Mouse (Mus musculus) cerebellum, postnatal 25 days (tissue): ENCODE data around the gene Krt87.

ENCODE experiments used
- DNase-seq, 2 experiments: peaks; one replicate each; pipeline ENCODE4 v3.0.0; 2021; ENCODE audit warnings: mixed read lengths in 2 of 2

The Krt87 gene

DNA sequence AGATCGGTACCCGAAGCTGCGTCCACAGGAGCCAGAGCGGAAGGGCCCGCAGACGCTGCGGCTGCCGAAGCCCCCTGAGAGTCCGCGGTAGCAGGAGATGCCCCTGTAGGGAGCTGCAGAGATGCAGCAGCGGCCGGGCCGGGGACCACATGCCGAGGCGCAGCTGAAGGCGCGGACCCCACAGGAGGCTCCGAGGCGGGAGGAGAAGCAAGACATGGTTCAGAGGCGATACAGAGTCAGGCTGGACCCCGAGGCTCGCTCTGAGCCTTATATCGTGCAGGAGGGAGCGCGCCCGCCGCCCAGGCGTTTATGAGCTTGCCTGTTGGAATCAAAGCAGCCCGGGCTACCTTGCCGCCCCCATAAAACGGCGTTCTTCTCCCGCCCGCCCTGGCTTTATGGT is at the start of gene Krt87:
Gene Krt87, minus strand, starts transcription at position 250 of the 400 bp plus-strand sequence.
- peak in 1 of 2 experiments; percentile 19 for DNase-seq

DNA sequence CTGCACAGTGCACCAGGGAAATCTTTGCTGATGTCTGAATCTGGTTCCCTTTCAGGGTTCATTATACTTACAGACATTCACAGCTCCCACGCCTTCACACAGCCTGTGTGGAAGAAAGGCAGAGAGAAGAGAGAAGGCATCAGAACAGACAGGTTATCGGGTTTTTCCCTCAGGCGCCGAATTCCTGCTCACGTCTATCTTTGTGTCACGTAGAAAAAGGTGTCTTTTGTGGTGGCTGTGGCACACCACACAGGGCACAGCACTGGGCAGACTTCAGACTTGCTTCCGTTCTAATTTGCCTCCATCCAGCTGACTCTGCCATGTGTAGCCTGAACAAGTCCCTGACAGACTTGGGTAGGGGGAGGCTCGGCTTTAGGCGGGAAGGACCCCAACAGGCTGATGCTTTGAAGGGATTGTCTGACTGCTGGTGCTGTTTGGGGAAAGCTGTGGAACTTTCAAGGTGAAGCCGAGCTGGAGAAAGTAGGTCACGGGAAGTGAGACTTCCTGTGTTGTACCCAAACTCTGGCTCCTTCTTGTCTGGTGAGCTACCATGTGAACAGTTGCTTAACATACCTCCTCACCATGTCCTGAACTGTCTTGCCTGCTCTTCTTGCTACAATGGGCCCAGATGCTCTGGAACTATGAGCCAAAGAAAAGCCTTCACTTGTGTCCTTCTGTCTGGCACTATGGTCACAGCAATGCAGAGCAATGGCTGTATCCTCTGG is 47.5 kb upstream of the Krt87 start:
- DNase-seq: no peak

DNA sequence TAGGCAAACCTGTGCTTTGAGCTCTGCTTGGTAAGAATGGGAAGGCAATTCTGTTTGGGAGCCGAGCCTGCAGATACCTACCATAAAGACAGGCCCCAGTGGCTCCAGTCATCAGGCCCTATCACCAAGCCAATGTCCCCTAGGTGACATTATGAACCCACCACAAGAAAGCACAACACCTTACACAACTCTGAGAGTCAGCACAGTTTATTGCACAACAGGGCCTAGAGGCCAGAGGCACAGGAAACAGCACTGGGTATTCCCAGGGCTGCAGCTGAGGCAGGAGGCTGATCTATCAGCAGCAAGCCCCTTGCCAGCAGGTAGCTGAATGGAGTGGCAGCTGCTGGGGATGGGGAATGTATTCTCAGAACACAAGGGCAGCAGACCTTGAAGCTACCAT is 46.3 kb upstream of the Krt87 start:
- DNase-seq: no peak

DNA sequence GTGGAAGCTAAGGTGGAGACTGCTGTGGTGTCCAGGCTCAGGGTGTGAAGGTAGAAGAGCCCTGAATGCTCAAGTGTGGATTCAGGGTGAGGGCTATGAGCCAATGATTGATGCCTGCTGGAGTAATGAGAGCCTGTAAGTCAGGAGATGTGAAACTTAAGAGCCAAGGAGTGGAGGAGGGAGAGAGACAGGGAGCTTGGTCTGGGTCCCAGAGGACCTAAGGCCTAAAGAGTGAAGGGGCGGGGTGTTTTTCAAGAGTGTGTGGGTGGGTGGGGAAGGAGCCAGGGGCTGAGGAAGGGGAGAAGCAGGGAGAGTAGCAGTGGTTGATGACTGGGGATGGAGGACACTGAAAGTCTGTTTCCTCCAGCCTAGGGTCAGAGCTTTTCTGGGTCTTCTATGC is 45.0 kb upstream of the Krt87 start:
- no peak for DNase-seq

DNA sequence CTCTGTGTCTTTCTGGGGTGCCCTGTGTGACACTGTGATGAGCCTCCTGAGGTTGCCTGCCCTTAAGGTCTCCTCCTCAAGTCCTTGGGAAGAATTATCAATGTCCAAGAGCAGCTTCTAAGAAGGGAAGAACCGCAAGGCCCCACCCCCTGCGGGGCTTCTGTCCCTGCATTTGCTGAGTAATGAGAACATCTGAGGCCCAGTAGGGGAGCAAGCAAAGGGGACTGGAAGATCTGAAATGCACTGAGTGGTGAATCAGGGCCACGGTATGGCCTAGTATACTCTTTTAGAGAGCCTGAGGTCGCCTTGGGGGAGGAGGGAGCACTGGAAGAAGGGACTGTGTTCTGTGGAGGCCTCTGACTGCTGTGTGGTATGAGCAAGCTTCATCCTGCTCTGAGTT is 43.5 kb upstream of the Krt87 start:
- no peak for DNase-seq

DNA sequence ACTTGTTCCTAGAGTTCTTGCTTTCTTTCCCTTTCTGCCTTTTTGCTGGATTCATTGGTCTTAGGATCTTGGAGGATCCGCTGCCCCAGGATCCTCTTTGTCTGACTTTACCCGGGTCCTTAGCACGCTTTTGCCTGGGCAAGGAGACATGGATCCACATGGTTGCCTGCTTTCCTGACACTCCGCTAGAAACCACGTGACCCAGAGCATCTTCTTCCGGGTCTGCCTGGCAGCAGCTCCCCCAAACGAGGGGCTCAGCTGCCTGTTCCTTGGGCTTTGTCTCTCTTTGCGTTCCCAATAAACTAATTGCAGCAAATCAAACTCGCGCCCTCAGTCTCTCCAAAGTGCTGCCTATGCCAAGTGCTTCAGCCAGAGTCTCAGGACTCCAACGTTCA is 41.1 kb upstream of the Krt87 start:
- DNase-seq: no peak

DNA sequence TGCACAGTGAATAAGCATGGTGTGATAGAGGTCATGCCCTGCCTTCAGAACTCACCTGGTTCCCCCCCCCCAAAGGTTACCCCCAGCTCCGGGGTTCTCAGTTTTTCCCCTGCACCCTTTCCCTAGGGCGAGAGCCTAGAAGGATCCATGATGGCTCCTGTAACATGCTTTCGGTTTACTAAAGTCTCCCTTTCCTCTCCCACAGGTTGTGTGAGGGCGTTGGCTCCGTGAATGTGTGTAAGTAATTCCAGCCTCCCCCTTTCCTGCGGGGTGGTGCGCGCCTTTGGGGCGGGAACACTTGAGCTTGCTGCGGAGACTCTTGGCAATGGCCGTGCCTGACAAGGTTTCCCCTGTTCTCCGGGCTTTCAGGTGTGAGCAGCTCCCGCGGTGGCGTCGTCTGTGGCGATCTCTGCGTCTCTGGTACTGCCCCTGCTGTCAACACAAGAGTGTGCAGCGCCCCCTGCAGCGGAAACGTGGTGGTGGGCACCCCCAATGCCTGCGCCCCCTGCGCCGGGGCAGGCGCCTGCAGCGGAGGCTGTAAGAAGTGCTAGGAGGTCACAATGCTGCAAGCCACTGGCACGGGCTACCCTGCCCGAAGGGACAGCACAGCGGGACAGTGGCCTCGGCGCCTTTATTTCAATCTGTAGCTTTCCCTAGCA is 40.5 kb upstream of the Krt87 start:
- peak; percentile 54 to 73 for DNase-seq

DNA sequence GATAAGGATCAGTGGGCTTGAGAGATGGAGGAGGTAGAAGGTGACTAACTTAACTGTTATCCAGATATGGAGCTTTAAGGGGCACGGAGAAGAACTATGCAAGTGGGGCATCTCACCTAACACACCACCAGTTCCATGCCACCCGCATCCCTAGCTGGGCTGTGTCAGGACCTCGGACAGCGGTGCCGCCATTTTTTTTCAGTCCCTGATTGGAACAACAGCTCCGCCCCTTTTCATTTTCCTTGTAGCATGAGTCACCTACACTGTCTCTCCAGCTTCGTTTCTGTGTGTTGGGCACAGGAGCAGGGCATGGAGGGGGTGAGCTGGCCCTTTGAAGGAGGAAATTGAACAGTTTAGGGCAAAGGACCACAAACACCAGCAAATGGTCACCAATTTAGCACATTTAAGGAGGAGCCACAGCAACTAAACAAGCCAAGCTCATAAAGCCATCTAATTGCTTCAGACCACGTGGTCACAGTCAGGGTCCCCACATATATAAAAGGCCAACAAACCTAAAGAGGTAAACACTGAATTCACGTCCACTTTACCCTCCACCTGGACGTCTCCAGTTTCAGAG is 34.4 kb upstream of the Krt87 start, which contains the start of gene Krt86:
Gene Krt86, plus strand, starts transcription at position 527 of the 577 bp plus-strand sequence.
- DNase-seq: no peak

DNA sequence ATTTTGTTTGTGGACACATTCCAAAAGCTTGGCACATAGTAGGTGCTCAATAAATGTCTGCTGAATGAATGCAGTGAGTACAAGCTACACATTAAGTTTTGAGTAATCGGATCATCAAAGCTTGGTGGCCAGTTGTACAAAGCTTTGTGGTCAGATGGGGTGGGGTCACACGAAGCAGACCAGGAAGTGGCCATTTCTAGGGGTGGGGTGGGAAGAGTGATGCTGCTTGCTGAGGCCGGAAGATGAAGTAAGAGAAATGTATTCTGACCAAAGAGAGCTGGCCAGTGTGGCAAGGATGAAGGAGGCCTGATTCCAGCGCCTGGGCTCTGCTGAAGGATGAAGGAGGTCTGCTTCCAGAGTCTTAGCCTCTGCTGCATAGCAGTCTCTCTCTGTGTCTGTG is 30.5 kb upstream of the Krt87 start:
- no peak for DNase-seq

DNA sequence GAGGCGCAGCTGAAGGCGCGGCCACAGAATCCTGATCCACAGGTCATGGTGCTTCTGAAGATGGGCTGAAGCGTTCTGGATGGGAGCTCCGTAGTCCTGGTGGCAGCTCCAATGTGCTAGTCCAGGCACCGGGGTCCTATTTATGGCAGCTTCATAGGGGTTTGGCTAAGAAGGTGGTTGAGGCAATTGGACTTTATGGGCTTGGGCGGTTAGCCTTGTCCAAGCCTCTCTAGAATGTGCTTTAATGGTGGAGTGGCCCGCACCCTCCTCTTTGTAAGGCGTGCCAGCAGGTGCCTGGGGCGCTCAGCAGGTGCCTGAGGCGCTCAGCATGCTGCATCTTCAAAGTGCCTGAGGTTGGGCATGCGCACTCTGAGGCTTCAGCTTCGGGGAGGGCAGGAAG is 25.0 kb upstream of the Krt87 start, which contains the start of gene Krt81:
Gene Krt81, minus strand, starts transcription at position 101 of the 400 bp plus-strand sequence.
- DNase-seq: no peak

DNA sequence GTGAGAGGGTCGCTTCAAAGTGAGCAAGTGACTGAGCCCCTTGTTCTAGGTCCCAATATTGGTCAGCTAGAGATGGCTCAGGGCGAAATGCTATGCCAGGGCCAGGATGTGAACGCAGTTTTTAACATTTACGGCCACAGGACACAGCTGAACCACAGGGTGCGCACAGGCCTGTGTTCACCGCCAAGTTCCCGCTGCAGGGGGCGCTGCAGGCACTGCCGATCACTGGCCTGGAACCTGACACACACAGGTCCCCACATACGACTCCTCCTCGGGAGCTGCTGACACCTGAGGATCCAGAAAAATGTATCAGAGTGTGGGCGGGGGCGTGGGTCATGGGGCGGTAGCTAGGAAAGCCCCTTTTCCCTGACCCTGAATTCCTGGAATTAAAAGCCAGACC is 20.7 kb upstream of the Krt87 start:
- DNase-seq: peak in 1 of 2 experiments; percentile 25

DNA sequence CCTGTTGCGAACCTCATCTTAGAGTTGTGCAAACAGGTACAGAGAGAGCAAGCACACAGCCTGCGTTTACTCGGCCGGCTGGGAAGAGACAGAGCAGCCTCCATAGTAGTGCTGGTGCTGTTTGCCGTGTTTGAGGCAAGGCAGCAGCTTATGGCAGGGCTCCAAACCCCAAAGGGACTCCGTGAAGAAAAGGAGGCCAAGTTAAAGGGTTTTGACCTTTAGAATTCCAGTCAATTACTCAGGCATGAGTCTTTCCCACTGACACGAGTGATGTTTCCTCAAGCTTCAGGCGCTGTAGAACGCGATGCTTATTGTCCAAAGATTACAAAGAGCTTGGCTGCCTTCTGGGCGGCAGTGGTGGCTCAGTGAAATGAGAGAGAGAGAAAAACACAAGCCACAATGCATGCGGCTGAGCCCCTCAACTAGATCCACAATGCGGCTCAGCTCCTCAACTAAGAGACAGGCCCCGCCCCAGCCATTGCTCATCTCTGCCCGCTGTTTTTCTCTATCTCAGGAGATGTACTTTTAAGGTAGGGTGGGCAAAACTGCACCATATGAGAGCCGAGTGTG is 19.8 kb upstream of the Krt87 start:
- DNase-seq: peak; percentile 14 to 43

DNA sequence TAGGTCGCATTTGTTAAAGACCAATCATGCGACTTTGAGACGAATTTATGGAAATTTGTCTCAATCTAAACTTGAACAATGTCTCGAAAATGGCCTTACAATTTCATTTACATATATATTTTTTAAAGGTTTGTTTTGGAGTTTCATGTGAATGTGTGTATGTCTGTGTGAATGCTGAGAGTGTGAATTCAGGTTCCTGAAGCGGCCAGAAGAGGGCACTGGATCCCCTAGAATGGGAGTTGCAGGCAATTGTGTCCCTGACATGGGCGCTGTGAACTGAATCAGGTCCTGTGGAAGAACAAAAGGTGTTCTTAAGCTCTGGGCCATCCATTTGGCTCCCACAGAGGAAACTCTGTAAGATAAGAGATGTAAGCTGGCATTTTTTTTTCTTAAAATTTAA is 17.3 kb upstream of the Krt87 start:
- DNase-seq: no peak

DNA sequence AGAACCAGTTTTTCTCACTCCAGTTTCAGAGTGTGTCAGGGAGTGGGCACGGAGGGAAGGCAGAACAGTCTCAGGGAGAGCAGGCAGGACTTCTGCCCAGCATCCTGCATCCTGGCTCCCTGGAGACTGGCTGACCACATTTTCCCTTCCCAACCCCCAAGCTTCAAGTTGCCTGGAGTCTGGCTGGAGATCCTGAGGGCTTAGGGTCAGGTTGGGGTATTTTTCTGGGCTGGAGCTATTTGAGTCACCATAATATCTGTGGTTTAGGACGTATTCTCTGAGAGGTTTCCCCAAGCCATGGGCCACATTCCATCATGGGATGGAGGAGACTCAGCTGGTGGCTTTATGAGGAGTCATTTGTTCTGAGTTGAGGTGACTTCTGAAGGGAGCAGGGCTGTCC is 16.7 kb upstream of the Krt87 start:
- no peak for DNase-seq

DNA sequence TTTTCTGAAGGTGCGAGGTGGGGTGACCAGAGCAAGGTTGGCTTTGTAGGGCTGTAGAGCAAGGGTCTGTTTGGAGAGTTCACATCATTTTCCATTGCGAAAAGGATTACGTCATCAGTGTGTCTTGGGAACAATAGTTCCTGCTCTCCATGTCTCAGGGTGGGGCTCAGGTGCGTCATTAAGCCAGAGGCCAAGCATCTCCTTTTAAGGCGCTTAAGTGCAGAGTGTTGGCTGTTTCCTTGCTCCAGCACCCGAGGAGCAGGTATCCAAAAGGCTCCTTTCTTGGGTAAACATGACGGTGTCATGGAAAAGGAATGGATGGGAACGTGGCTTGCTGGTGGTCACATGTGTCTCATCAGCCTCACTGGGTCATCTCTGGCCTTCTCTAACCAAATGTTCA is 16.2 kb upstream of the Krt87 start:
- DNase-seq: no peak

DNA sequence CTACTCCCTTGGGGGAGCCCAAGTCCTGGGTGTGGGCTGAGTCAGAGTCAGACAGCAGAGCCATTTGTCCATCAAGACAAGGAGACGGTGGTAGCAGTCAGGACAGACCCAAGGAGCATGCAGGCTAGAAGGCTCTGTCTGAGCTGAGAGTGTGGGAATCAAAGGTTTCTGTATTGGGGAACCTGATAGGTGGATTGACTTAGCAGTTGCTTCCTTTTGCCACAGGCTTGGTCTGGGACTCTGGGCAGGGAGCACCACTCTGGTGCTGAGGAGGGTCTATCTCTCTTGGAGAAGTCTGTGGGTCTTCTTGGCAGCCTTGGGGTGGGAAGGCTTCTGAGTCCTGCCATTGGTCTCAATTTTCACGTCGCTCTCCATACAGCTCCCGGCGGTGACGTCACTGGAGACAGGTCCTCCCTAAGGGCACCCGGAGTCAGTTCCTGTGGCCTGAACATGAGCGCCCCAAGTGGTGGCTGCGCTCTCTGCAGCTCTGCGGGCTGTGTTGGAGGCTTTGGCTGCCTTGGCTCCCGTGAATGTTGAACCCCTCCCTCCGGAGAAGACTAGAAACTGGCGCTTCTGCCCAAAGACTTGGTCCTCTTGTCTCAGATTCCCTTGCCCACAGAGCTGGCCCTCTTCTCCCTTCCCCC is 14.6 kb upstream of the Krt87 start:
- DNase-seq: peak; percentile 89 to 94

DNA sequence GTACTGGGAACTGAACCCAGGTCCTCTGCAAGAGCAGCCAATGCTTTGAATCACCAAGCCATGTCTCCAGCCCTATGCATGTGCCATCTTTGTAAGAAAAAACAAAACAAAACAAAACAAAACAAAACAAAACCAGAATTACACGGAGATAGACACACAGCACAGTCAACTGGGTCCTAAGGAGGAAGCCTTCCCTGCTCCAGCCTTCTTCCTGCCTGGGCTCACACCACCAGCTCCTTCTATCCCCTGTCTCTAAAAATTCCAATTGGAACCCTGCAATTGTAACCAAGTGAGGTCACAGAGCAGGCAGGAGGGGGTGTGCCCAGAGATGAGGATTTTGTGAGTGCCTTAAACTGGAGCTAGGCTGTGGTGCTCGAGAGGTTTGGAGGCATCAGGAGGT is 8.8 kb upstream of the Krt87 start, which contains the start of gene Krt88:
Gene Krt88, plus strand, starts transcription at position 301 of the 400 bp plus-strand sequence.
- DNase-seq: no peak

DNA sequence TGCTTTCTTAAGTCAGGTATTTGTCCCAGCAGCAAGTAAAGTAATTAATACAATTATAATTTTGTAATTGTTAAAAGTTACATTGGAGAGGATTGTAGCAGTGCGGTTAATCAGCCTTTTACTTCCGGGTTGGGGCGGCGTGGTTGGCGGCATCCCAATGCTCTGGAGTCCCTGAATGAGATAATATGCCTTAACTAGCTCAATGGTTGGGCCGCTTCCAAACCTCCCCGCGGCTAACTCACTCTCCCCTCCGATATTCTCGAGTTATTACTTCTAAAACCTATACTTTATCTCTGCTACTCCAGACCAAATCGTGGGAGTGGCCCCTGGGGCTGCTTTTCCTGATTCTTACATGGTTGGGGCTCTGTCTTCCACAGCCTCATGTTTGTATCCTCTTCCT is 8.0 kb upstream of the Krt87 start:
- DNase-seq: no peak

DNA sequence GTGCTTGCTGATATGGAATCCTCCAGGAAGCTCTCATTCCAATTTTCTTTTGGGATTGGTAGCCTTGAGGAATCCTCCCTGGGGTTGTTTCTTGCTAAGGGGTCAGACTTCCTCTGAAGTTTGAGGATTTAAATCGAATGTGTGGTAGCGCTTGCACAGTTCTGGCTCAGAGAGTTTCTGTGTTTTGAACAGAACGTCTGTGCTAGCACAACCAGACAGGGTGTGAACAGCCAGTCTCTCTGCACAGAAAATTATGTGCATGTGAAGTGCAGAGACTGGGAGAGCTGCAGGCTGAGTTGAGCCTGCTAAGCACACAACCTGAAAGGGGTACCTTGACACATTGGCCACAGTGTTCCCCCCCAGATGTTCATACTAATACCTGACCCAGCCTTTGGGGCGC is 2.2 kb upstream of the Krt87 start:
- no peak for DNase-seq

DNA sequence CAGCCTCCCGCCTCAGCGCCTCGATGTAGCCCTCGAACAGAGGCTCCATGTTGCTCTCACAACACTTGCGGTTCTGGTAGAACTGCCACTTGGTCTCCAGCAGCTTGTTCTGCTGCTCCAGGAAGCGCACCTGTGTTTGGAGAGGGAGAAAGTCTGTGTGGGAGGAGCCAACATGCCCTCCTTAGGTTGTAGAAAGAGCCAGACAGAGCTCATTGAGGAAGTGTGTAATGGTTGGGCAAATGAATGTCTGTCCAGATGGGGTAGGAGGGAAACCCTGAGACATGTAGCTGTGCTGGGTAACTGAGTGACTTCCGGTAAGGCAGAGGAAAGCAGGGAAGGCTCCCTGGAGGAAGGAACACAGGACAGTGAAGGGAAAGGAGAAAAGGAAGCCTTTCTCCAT is 2.0 kb downstream of the Krt87 start:
- DNase-seq: no peak

DNA sequence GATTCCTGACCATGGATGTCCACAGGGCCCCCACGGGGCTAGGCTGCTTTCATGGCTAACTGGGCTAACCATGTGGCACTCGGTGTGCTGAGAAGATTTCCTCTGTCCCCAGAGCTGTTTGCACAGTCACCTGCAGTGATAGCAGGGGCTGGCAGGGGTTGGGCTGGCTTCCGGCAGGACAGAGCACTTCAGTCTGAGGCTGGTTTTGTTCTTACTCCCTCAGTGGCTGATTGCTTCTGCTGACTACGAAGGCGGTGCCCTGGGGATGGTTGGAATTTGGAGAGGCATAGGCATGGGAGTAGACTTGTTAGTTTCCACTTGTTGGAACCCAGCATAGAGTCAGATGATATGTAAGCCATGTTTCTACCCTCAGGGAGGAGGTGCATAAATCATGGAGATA is 13.7 kb downstream of the Krt87 start:
- DNase-seq: no peak

DNA sequence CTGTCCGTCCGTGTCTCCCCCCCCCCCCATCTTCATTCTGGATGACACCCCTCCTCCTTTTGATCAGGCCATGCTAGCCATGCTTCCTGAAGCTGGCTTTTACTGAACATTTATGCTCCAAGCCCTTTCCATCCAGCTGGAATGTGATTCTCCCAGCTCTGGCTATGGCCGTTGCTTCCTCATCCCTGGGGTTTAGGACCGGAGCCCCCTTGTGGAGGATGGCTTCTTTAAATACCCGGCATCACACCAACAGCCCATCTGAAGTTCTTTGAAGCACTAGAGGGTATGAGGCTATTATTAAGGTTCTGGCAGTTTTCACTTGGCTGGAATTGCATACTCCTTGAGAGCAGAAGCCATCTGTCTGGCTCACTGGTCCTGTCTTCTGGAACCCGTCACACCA is 17.7 kb downstream of the Krt87 start:
- DNase-seq: no peak

DNA sequence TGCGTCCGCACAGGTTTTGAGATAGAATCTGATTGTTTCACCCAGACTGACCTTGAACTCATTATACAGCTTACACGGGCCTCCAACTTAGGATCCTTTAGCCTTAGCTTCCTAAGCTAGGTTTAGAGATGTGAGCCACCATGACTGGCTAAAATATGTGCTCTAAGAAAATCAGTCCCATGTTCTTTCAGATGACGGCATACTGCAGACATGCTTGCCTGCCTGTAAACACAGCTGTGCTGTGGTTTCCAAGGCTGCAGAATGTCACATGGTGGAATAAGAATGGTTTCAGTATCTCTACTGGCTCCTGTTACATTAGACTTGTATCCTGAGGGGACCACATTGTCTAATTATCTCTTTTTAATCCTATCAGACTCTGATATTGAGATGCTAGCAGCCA is 19.7 kb downstream of the Krt87 start:
- DNase-seq: no peak
